Mouse (Mus musculus): ENCODE results near the gene Ppp1r36. TPM values are rescaled to one million over a fixed set of nuclear protein-coding genes. Genes with fewer than 3 reads are reported as not detected.
A peak's percentile ranks its signal among the peaks of the same experiment; 100 is the strongest.
"Not testable (repeated sequence)": the region's sequence is repeated elsewhere in the genome, so short reads cannot be mapped to it uniquely, and the experiment has no call there.

Gene Ppp1r36
- total and polyA plus RNA-seq, 3 experiments = not detected

DNA sequence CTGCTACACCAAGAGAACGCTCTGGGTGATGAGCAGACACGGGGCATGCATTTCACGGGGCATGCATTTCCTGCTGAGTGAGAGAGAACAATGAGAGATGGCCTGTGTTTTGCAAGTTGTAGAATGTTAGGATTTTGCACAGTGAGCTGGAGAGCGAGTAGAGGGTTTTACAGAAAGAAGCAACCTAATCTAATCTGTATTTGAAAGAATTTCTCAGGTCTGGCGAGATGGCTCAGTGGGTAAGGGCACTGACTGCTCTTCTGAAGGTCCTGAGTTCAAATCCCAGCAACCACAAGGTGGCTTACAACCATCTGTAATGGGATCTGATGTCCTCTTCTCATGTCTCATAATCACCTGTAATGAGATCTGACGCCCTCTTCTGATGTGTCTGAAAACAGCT is 26.1 kb downstream of the Ppp1r36 start:
- Histone ChIP-seq H3K79me2 (replicated peaks; ENCODE audit: control insufficient read depth, extremely low read depth, insufficient read depth, poor library complexity, severe bottlenecking) (peaks cover 42% of the 10 kb centered on the region), H3K36me3 (replicated peaks in 1 of 2; ENCODE audit: control insufficient read depth in 1 of 2, insufficient read depth in 1 of 2, low read length in 1 of 2) (peaks cover 12 to 20% of the 10 kb centered on the region in 2 experiments), H3K4me1 (ENCODE audit: control insufficient read depth in 1 of 2, insufficient read depth in 2 of 2) (peaks cover 2 to 24% of the 10 kb centered on the region in 2 experiments; a peak in 2 of 4 replicates)
- TF ChIP-seq TBP (conservative IDR thresholded peaks at IDR 0.05; ENCODE audit: low read depth, low read length) (peak; percentile 67; the same call in 1 of the 2 replicates), CHD1 (IDR thresholded peaks at IDR 0.05; ENCODE audit: low read depth, low read length) (0 out of 2 replicates have a peak, but pooled peaks have one; percentile 31), CTCF (conservative IDR thresholded peaks at IDR 0.05 in 1 of 2, IDR thresholded peaks at IDR 0.05 in 1 of 2; ENCODE audit: low read depth in 2 of 2, low read length in 2 of 2) (0 out of 4 replicates have a peak, but pooled peaks of 1 of the 2 experiments have one; percentile 7)
- H3K9me3 ChIP-seq (replicated peaks; ENCODE audit: low read length); dilution Hi-C loops (cut with MboI; ENCODE audit: extremely low pct_ligation_motif_present, extremely low pct_unique_long_range_greater_than_20kb, low sequenced_read_pairs); H3K27me3 ChIP-seq (replicated peaks); H3K27ac ChIP-seq (ENCODE audit: insufficient read depth, low read depth); DNase-seq (ENCODE audit: extremely low read depth); H3K9ac ChIP-seq (ENCODE audit: insufficient read depth, low read depth); in situ Hi-C loops (cut with MboI; ENCODE audit: low pct_ligation_motif_present, low pct_unique_long_range_greater_than_20kb, low sequenced_read_pairs); H3K4me2 ChIP-seq (ENCODE audit: insufficient read depth, low read depth, poor library complexity, severe bottlenecking); H3K4me3 ChIP-seq (replicated peaks in 1 of 3; ENCODE audit: low read depth in 2 of 3, low read length in 2 of 3, poor library complexity in 1 of 3): not testable (repeated sequence)

- peak overlapping the region; percentile 75 to 90 (median 79) for H3K4me3 ChIP-seq (replicated peaks in 1 of 3; ENCODE audit: low read depth in 2 of 3, low read length in 2 of 3, poor library complexity in 1 of 3)
- dilution Hi-C loops (cut with MboI; ENCODE audit: extremely low pct_ligation_motif_present, extremely low pct_unique_long_range_greater_than_20kb, low sequenced_read_pairs) (no loop called here), in situ Hi-C loops (cut with MboI; ENCODE audit: low pct_ligation_motif_present, low pct_unique_long_range_greater_than_20kb, low sequenced_read_pairs) (no loop called here)
- H3K79me2 ChIP-seq (replicated peaks; ENCODE audit: control insufficient read depth, extremely low read depth, insufficient read depth, poor library complexity, severe bottlenecking) = peaks cover 49% of the 10 kb centered on the region
- H3K4me1 ChIP-seq (ENCODE audit: control insufficient read depth in 1 of 2, insufficient read depth in 2 of 2) = peaks cover 0 to 28% of the 10 kb centered on the region in 2 experiments; a peak in 2 of 4 replicates
- TF ChIP-seq MAX (IDR thresholded peaks at IDR 0.05; ENCODE audit: low read length) = no peak
- TF ChIP-seq TCF12 (IDR thresholded peaks at IDR 0.05; ENCODE audit: low read depth, low read length) = peak; percentile 59; the same call in 1 of the 2 replicates
- TF ChIP-seq CTCF (conservative IDR thresholded peaks at IDR 0.05 in 1 of 2, IDR thresholded peaks at IDR 0.05 in 1 of 2; ENCODE audit: low read depth in 2 of 2, low read length in 2 of 2) = no peak
- no peak for TF ChIP-seq KAT2A (IDR thresholded peaks at IDR 0.05; ENCODE audit: insufficient replicate concordance, low read length)
- no peak for TF ChIP-seq POLR2AphosphoS2 (IDR thresholded peaks at IDR 0.05; ENCODE audit: low read depth, low read length)
- TF ChIP-seq EP300 (IDR thresholded peaks at IDR 0.05; ENCODE audit: low read length) = no peak
- peak; percentile 95 for TF ChIP-seq ELF1 (IDR thresholded peaks at IDR 0.05; ENCODE audit: low read depth, low read length)
- TF ChIP-seq NELFE (IDR thresholded peaks at IDR 0.05; ENCODE audit: low read depth, low read length) = peak; percentile 87
- TF ChIP-seq USF1 (IDR thresholded peaks at IDR 0.05; ENCODE audit: low read depth, low read length) = no peak
- TF ChIP-seq JUN (IDR thresholded peaks at IDR 0.05; ENCODE audit: insufficient read depth, low read depth, low read length) = no peak
- no peak for TF ChIP-seq MEF2A (IDR thresholded peaks at IDR 0.05; ENCODE audit: borderline replicate concordance, low read depth, low read length)
- TF ChIP-seq PAX5 (IDR thresholded peaks at IDR 0.05; ENCODE audit: low read length) = no peak
- no peak for TF ChIP-seq JUND (conservative IDR thresholded peaks at IDR 0.05; ENCODE audit: low read depth, low read length)
- TF ChIP-seq CHD1 (IDR thresholded peaks at IDR 0.05; ENCODE audit: low read depth, low read length) = no peak
- TF ChIP-seq POLR2A (IDR thresholded peaks at IDR 0.05; ENCODE audit: low read depth, low read length) = peak; percentile 91
- TF ChIP-seq IRF4 (IDR thresholded peaks at IDR 0.05; ENCODE audit: low read depth, low read length) = no peak
- TF ChIP-seq TBP (conservative IDR thresholded peaks at IDR 0.05; ENCODE audit: low read depth, low read length) = peak; percentile 82
- no peak for TF ChIP-seq GABPA (IDR thresholded peaks at IDR 0.05; ENCODE audit: insufficient replicate concordance, low read depth, low read length)
- TF ChIP-seq HCFC1 (IDR thresholded peaks at IDR 0.05; ENCODE audit: low read depth, low read length) = peak; percentile 69
- TF ChIP-seq ZKSCAN1 (IDR thresholded peaks at IDR 0.05; ENCODE audit: borderline replicate concordance, low read depth, low read length) = no peak
- TF ChIP-seq ZNF384 (IDR thresholded peaks at IDR 0.05; ENCODE audit: low read depth, low read length) = peak; percentile 44
- peak; percentile 82 for TF ChIP-seq CHD2 (IDR thresholded peaks at IDR 0.05; ENCODE audit: low read length)
- TF ChIP-seq MXI1 (IDR thresholded peaks at IDR 0.05; ENCODE audit: low read depth, low read length) = no peak
- no peak for TF ChIP-seq SMC3 (IDR thresholded peaks at IDR 0.05; ENCODE audit: low read depth, low read length)
- TF ChIP-seq RAD21 (IDR thresholded peaks at IDR 0.05; ENCODE audit: low read depth, low read length) = no peak
- TF ChIP-seq SIN3A (IDR thresholded peaks at IDR 0.05; ENCODE audit: low read length) = no peak
- no peak for TF ChIP-seq RCOR1 (conservative IDR thresholded peaks at IDR 0.05; ENCODE audit: low read depth, low read length)
- no peak for TF ChIP-seq MAZ (IDR thresholded peaks at IDR 0.05; ENCODE audit: low read depth, low read length)
- no peak for TF ChIP-seq MAFK (IDR thresholded peaks at IDR 0.05; ENCODE audit: insufficient replicate concordance, low read length)
- TF ChIP-seq E2F4 (IDR thresholded peaks at IDR 0.05; ENCODE audit: insufficient replicate concordance, low read depth, low read length) = no peak
- TF ChIP-seq NRF1 (IDR thresholded peaks at IDR 0.05; ENCODE audit: low read depth, low read length) = peak; percentile 93
- DNase-seq (ENCODE audit: extremely low read depth) = peak; percentile 96
- H3K4me2 ChIP-seq (ENCODE audit: insufficient read depth, low read depth, poor library complexity, severe bottlenecking) = peak overlapping the region; percentile 69
- no peaks in the 10 kb centered on the region for H3K9me3 ChIP-seq (replicated peaks; ENCODE audit: low read length)
- H3K36me3 ChIP-seq (replicated peaks in 1 of 2; ENCODE audit: control insufficient read depth in 1 of 2, insufficient read depth in 1 of 2, low read length in 1 of 2) = peaks cover 20 to 28% of the 10 kb centered on the region in 2 experiments
- no peaks in the 10 kb centered on the region for H3K27me3 ChIP-seq (replicated peaks)
- peak overlapping the region; percentile 51; the same call in 1 of the 2 replicates for H3K27ac ChIP-seq (ENCODE audit: insufficient read depth, low read depth)
- H3K9ac ChIP-seq (ENCODE audit: insufficient read depth, low read depth) = peak overlapping the region; percentile 80
Measured at GRCm38 (mm10) chr12:76444359-76444772, 27.0 kb downstream of the Ppp1r36 start.

All from CH12.LX (cell line).